Mouse (Mus musculus): ENCODE measurements around the gene Cend1. TPM values are rescaled to one million over a fixed set of nuclear protein-coding genes. Genes with fewer than 3 reads are reported as not detected.
A peak's percentile ranks its signal among the peaks of the same experiment; 100 is the strongest.

Gene Cend1
- polyA plus RNA-seq, 1 experiment = 4.9 TPM

DNA sequence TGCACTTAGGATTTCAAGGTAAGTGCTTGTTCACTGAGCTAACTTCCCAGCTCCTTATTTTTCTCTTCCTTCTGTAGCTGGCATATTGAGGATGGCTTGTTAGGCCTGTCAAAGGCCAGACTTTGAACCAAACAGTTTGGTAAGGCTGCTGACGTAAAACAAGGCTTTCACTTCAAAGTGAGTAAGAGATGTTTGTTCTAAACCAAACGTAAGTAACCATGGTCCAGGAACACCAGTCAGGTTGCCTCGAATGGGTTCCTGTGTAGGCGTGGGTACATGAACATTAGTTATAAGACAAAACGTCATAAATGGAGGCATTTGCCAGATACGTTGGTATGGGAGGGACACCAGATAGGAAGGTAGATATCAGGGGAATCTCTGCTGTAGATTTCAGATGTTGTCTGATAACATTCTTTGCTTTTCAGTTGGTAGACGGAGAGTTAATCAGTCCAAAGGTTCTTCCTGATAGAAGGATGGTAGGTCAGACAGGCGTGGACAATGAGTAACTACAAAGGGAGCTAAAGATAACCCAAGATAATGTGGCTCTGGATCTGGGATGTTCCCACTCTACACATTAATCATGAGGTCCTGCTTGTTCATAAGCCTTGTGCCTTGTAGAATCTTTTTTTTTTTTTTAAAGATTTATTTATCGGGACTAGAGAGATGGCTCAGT, 9.1 kb downstream of the Cend1 start:
- no peak overlapping the region for H3K4me3 ChIP-seq (ENCODE audit: insufficient read depth, low read length)
- TF ChIP-seq POLR2A (IDR thresholded peaks at IDR 0.05; ENCODE audit: low read depth, low read length) = no peak
- no peak for TF ChIP-seq CTCF (IDR thresholded peaks at IDR 0.05; ENCODE audit: borderline replicate concordance, insufficient read depth, low read length)
- no peak overlapping the region for H3K27ac ChIP-seq (ENCODE audit: insufficient read depth, low read length)
- 0 out of 2 replicates have a peak, but pooled peaks cover 5% of the 10 kb centered on the region for H3K4me1 ChIP-seq (ENCODE audit: control insufficient read depth, insufficient read depth, low read length)

DNA sequence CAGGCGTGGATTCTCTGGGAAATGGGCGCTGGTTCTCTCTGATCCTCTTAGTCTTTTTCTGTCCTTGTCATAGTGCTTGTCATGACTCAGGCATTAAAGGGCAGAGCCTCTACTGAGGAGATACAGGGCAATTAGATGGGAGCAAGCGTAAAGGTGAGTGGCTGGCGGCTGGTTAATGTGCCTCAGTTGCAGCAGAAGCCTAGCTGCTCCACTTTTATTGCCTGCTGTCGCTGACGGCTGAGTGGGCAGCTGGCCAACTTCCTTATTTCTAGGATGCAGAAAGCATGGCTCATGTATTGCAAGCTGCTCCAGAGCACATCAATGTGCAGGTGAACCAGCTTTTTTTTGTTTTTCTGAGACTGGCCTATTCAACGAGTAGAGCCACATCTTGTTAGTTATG, 10.3 kb downstream of the Cend1 start:
- Histone ChIP-seq H3K27ac (ENCODE audit: insufficient read depth, low read length) (no peak overlapping the region), H3K4me1 (ENCODE audit: control insufficient read depth, insufficient read depth, low read length) (0 out of 2 replicates have a peak, but pooled peaks cover 5% of the 10 kb centered on the region), H3K4me3 (ENCODE audit: insufficient read depth, low read length) (no peak overlapping the region)
- TF ChIP-seq POLR2A (IDR thresholded peaks at IDR 0.05; ENCODE audit: low read depth, low read length) (no peak), CTCF (IDR thresholded peaks at IDR 0.05; ENCODE audit: borderline replicate concordance, insufficient read depth, low read length) (no peak)

DNA sequence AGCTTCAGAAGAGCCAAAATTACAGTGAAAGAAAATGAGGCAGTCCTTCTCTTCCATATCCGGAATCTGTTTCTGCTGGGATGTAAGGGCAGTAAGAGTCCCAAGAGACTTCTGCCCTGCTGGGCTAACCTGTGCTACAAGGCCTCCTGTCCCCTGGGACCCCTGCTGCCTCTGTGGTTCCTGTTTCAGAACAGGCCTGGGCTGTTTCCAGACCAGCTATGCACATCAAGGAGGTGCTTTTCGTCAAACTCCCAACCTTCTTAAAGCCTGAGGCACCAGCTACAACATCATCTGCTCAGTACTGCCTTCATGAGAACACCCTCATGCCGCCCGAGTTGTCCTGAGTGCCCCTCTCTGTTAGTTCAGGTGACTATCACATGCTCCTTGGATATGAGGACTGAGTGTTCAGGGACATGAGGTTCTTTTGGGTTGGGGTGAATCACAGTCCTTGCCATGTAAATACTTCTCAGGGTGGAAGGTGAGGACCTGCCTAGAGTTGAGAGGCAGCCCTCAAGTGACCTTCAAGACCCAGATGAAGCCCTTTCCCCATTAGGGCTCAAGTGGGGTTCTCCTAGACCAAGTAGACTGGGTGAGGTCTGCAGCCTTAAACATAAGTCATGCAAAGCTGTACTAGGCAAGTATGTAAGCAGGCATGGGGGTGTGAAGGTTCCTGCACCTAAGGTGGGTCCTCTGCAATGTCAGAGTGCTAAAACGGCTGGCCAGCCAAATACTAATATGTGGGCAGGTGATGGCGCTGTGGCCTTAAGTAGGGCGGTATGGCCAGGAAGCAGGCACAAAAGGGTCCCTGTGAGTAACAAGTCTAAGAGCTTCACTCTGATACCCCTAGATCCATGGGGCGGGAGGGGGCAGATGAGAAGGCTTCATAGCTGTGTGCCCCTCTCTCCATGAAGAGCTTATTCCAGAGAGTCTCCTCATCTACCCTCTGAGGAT, 11.3 kb downstream of the Cend1 start:
- Histone ChIP-seq H3K4me1 (ENCODE audit: control insufficient read depth, insufficient read depth, low read length) (0 out of 2 replicates have a peak, but pooled peaks cover 5% of the 10 kb centered on the region), H3K4me3 (ENCODE audit: insufficient read depth, low read length) (no peak overlapping the region), H3K27ac (ENCODE audit: insufficient read depth, low read length) (no peak overlapping the region)
- TF ChIP-seq CTCF (IDR thresholded peaks at IDR 0.05; ENCODE audit: borderline replicate concordance, insufficient read depth, low read length) = no peak
- TF ChIP-seq POLR2A (IDR thresholded peaks at IDR 0.05; ENCODE audit: low read depth, low read length) = no peak

DNA sequence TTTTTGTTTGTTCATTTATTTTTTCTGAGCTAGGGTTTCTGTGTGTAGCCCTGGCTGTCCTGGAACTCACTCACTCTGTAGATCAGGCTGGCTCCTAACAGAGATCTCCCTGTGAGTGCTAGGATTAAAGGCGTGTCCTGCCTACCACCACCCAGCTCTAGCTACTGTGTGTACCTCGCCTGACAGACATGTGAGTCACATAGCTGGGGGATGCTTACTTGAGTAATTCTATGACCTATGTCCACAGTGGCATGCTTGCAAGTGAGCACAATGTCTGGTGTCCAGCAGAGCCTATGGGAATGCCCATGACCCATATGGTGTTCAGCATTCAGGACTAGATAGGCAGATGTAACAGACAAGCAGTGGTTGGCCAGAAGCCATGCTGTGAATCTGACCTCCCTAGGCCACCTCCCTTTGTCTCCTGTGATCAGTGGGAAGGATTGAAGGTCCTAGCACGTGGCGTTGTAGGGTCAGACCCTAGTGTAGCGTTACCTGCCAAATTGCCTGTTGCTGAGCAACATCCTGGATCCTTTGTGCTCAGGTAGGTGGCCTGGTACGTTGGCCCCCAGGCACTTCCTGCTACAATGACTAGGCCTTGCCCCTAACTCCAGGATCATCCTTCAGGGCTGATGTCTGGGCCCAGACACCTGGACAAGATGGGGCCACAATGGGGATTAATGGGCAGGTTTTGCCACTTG, 13.0 kb downstream of the Cend1 start:
- Histone ChIP-seq H3K4me1 (ENCODE audit: control insufficient read depth, insufficient read depth, low read length) (0 out of 2 replicates have a peak, but pooled peaks cover 5% of the 10 kb centered on the region), H3K27ac (ENCODE audit: insufficient read depth, low read length) (no peak overlapping the region), H3K4me3 (ENCODE audit: insufficient read depth, low read length) (no peak overlapping the region)
- 0 out of 2 replicates have a peak, but pooled peaks have one; percentile 11 for TF ChIP-seq POLR2A (IDR thresholded peaks at IDR 0.05; ENCODE audit: low read depth, low read length)
- no peak for TF ChIP-seq CTCF (IDR thresholded peaks at IDR 0.05; ENCODE audit: borderline replicate concordance, insufficient read depth, low read length)

DNA sequence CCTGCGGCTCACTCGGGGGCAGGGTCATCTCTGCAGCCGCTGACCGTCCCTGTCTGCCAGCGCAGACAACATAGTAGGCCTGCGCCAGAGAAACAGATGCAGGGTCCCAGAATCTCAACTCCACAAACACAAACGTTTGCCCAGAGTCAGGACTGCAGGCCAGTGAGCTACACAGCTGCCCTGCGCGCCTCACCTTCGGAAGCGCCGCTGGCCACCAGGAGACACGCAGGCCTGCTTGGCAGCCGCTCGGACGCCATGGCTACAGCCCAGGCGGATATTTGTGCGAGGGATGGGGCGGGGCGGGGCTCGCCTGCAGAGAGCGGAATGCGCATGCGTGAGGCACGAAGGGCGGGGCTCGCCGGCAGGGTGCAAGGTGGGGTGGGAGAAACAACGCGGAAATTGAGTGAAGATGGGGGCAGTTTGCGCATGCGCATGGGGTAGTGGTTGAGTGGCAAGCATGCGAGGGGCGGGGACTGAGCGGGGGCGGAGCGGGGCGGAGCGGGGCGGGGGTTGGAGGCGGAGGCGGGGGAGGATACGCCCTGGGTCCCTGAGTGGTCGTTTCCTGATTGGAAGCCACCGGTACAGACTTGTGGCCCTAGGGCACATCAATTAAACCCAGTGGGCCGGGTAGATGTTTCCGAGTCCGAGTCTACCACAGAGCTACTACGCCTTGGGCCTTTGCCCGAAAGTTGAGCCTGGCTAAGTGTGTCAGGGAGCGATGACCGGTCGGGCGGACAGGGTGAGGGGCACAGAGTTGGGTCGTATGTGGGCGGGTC, 15.3 kb downstream of the Cend1 start, which contains the start of gene Gatd1:
Gatd1 (minus strand) TSS at position 328 of the 776 bp plus-strand sequence.
- 0 out of 2 replicates have a peak, but pooled peaks cover 6% of the 10 kb centered on the region for H3K4me1 ChIP-seq (ENCODE audit: control insufficient read depth, insufficient read depth, low read length)
- peak within 1 kb of the TSS; percentile 85 for H3K4me3 ChIP-seq (ENCODE audit: insufficient read depth, low read length)
- peak; percentile 97 for TF ChIP-seq POLR2A (IDR thresholded peaks at IDR 0.05; ENCODE audit: low read depth, low read length)
- no peak for TF ChIP-seq CTCF (IDR thresholded peaks at IDR 0.05; ENCODE audit: borderline replicate concordance, insufficient read depth, low read length)
- H3K27ac ChIP-seq (ENCODE audit: insufficient read depth, low read length) = peak within 1 kb of the TSS; percentile 71

DNA sequence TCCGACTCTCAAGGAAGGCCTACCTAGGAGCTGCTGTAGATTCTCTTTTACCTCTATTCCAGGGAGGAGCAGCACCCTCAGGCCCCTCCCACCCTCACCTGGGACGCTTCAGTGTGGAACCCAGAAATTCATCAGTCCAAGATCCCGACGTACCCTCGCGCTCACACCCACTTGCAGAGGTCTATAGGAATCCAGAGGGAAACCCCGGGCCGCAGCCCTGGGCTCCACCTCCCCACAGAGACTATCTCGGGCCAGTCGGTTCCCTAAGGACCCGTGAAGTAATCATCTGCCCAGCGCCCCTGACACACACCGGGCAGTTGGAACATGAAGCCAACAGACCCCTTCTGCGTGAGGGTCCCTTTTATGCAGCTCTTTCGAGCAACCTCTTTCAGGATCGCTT, 16.0 kb downstream of the Cend1 start:
- 0 out of 2 replicates have a peak, but pooled peaks cover 6% of the 10 kb centered on the region for H3K4me1 ChIP-seq (ENCODE audit: control insufficient read depth, insufficient read depth, low read length)
- TF ChIP-seq CTCF (IDR thresholded peaks at IDR 0.05; ENCODE audit: borderline replicate concordance, insufficient read depth, low read length) (no peak), POLR2A (IDR thresholded peaks at IDR 0.05; ENCODE audit: low read depth, low read length) (0 out of 2 replicates have a peak, but pooled peaks have one; percentile 19)
- peak overlapping the region; percentile 71; the same call in 1 of the 2 replicates for H3K27ac ChIP-seq (ENCODE audit: insufficient read depth, low read length)
- peak overlapping the region; percentile 85 for H3K4me3 ChIP-seq (ENCODE audit: insufficient read depth, low read length)

DNA sequence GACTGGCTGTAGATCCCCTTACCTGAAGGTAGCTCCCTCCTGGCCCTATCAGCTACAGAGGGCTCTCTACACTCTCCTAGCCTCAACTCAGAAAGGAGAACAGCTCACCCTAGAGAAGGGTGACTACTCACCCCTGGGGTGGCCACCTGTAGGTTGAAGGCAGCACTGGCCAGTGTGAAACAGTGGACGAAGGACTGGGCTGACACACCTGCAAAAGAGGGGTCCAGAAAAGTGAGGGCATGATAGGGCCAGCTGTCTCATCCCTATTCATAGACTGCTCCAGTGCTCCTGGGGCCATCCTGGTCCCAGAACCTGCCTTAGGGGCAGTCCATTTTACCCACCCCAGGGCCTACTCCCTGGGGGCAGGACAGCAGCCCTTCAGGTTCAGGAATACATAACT, 17.6 kb downstream of the Cend1 start:
- TF ChIP-seq POLR2A (IDR thresholded peaks at IDR 0.05; ENCODE audit: low read depth, low read length) = no peak
- no peak for TF ChIP-seq CTCF (IDR thresholded peaks at IDR 0.05; ENCODE audit: borderline replicate concordance, insufficient read depth, low read length)
- Histone ChIP-seq H3K4me1 (ENCODE audit: control insufficient read depth, insufficient read depth, low read length) (0 out of 2 replicates have a peak, but pooled peaks cover 6% of the 10 kb centered on the region), H3K4me3 (ENCODE audit: insufficient read depth, low read length) (no peak overlapping the region), H3K27ac (ENCODE audit: insufficient read depth, low read length) (no peak overlapping the region)

DNA sequence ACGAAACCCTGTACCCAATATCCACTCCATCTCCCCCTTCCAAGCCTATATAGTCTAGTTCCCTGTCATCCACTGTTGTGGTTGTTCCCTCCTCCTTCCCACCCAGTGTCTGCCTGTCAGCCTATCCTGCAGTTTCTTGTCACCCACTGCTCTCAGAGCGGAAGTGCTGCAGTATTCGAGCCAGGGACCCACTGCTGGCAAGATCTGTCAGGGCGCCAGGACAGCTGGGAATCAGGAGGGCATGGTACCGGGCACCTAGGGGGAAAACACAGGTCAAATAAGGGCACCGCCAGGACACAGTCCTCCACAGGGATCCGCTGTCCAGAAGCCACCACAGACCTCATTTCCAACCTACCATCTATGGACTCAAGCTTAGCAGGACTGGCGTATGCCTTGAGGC, 18.7 kb downstream of the Cend1 start:
- TF ChIP-seq POLR2A (IDR thresholded peaks at IDR 0.05; ENCODE audit: low read depth, low read length) = no peak
- TF ChIP-seq CTCF (IDR thresholded peaks at IDR 0.05; ENCODE audit: borderline replicate concordance, insufficient read depth, low read length) = no peak
- Histone ChIP-seq H3K4me1 (ENCODE audit: control insufficient read depth, insufficient read depth, low read length) (0 out of 2 replicates have a peak, but pooled peaks cover 2% of the 10 kb centered on the region), H3K27ac (ENCODE audit: insufficient read depth, low read length) (no peak overlapping the region), H3K4me3 (ENCODE audit: insufficient read depth, low read length) (no peak overlapping the region)
